Mouse (Mus musculus) liver, postnatal 0 days (tissue): ENCODE measurements at regions not wholly inside any gene's neighbourhood (a gene's known extent, or its start where the extent isn't known, plus 50 kb on each side); places are given as distances from the start of the nearest gene placed in this dataset.
"Not testable (repeated sequence)": the region's sequence is repeated elsewhere in the genome, so short reads cannot be mapped to it uniquely, and the experiment has no call there.

ENCODE experiments used
- CTCF ChIP-seq: sonication (generic); IDR thresholded peaks from 2 replicates; pipeline ENCODE4 v1.5.1; 2016; ENCODE audit warnings: antibody characterized with exemption, low read depth
- EP300 ChIP-seq: IDR thresholded peaks from 2 replicates; pipeline ENCODE4 v1.6.1; 2016; ENCODE audit warnings: antibody characterized with exemption, low read depth, mild to moderate bottlenecking

DNA sequence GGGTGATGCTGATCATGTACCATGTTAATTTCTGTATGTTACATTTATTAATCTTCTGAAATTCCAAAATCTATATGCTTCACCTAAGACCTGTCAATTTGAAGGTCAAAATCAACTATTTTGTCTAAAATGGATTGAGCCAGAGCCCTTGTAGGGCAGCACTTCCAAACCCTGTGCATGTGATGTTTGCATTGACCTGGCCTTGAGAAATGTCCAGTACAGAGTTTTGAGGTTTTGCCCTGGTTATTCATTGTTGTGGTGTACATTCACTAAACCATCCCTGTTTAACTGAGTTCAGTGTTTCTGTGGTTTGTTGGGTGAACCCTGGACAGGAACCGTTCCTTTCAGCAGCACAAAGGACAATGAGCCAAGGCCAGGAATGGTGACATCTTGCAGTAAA, 392.4 kb upstream of the Gdi2 start:
- TF ChIP-seq CTCF, EP300: not testable (repeated sequence)
